Mouse (Mus musculus): ENCODE measurements at regions not wholly inside any gene's neighbourhood (a gene's known extent, or its start where the extent isn't known, plus 50 kb on each side); places are given as distances from the start of the nearest gene placed in this dataset.
"Not testable (repeated sequence)": the region's sequence is repeated elsewhere in the genome, so short reads cannot be mapped to it uniquely, and the experiment has no call there.

- Histone ChIP-seq H3K9me3 (replicated peaks; ENCODE audit: control insufficient read depth, low read length) (no peaks in the 10 kb centered on the region), H3K27me3 (ENCODE audit: control insufficient read depth, insufficient read depth, low read length) (no peaks in the 10 kb centered on the region), H3K9ac (replicated peaks; ENCODE audit: low read length) (no peak overlapping the region), H3K36me3 (replicated peaks; ENCODE audit: control insufficient read depth, insufficient read depth, low read depth, low read length) (no peaks in the 10 kb centered on the region), H3K4me1 (ENCODE audit: control insufficient read depth, insufficient read depth, low read length) (no peaks in the 10 kb centered on the region), H3K4me3 (ENCODE audit: low read depth, low read length) (no peak overlapping the region), H3K27ac (replicated peaks; ENCODE audit: low read depth, low read length) (no peak overlapping the region), H3K4me2 (ENCODE audit: low read depth, low read length) (no peak overlapping the region)
- DNase-seq (ENCODE audit: low spot score) (no peak), ATAC-seq (replicated peaks; ENCODE audit: insufficient number of reproducible peaks, low FRiP score, low TSS enrichment, low read depth) (no peak)
- 90% methylated on average over 6 of the region's 6 CpGs for WGBS
Measured at GRCm38 (mm10) chr16:31568316-31568715, 94.9 kb upstream of the Dlg1 start.

DNA sequence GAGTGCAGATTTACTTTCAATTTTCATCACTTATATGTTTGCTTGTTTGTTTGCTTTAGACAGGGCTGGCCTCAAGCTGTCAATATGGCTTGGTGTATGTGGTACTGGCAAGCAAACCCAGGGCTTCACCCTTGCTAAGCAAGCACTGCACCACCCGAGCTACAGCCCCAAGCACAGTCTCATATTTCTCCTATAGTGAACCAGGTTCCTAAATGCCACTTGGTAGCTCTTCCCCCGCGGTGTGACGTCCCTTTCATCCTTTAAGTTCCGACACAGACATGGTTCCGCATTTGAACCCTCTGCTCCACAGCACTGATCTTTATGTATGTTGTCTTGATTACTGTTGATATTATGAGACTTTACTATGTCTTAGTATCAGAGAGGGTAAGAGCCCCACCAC lies 93.4 kb upstream of the Dlg1 start:
- Histone ChIP-seq H3K4me3 (ENCODE audit: low read depth, low read length) (no peak overlapping the region), H3K4me2 (ENCODE audit: low read depth, low read length) (no peak overlapping the region), H3K36me3 (replicated peaks; ENCODE audit: control insufficient read depth, insufficient read depth, low read depth, low read length) (no peaks in the 10 kb centered on the region), H3K4me1 (ENCODE audit: control insufficient read depth, insufficient read depth, low read length) (no peaks in the 10 kb centered on the region), H3K27ac (replicated peaks; ENCODE audit: low read depth, low read length) (no peak overlapping the region), H3K27me3 (ENCODE audit: control insufficient read depth, insufficient read depth, low read length) (no peaks in the 10 kb centered on the region), H3K9me3 (replicated peaks; ENCODE audit: control insufficient read depth, low read length) (no peaks in the 10 kb centered on the region), H3K9ac (replicated peaks; ENCODE audit: low read length) (no peak overlapping the region)
- DNase-seq (ENCODE audit: low spot score): no peak
- ATAC-seq (replicated peaks; ENCODE audit: insufficient number of reproducible peaks, low FRiP score, low TSS enrichment, low read depth): no peak
- 71% methylated on average over 6 of the region's 6 CpGs for WGBS

DNA sequence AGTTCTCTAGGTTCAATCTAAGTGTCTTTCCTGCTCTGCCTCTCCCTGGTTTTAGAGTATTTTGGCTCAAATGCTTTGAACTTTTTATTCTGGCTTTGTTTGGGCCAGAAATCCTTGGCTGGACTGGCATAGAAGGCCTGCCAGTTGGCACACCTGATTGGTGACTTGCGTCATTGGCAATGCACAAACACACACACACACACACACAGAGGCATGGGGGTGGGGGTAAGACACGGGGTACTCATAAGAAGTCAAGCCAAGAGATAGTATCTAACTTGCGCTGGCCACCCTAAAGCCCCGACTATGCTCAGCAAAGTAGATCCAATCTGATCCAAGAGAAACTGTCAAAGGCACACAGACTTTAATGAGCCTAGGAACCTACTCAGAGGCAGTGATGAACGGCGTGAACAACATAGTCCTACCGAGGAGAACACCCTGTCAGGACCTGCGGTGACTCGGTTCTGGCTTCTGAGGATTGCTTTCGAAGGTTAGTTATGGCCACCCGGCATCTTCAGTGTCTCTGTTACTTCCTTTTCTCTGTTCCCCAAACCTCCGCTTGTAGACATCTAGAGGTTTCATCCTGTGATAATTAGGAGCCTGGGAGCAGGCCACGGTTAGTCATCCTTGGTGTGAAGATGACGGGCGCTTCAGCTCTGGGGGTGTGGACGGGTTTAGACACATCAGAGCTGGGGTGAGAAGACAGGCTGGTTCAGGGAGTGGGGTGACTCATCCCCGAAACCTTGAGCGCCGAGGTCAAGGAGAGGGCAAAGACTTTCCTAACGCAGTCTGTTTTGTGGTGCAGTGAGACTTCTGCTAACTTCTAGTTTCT lies 92.7 kb upstream of the Dlg1 start:
- H3K27ac ChIP-seq (replicated peaks; ENCODE audit: low read depth, low read length): no peak overlapping the region
- H3K4me2 ChIP-seq (ENCODE audit: low read depth, low read length): no peak overlapping the region
- DNase-seq (ENCODE audit: low spot score): no peak
- H3K9me3 ChIP-seq (replicated peaks; ENCODE audit: control insufficient read depth, low read length): no peaks in the 10 kb centered on the region
- no peaks in the 10 kb centered on the region for H3K36me3 ChIP-seq (replicated peaks; ENCODE audit: control insufficient read depth, insufficient read depth, low read depth, low read length)
- H3K27me3 ChIP-seq (ENCODE audit: control insufficient read depth, insufficient read depth, low read length): no peaks in the 10 kb centered on the region
- no peak overlapping the region for H3K9ac ChIP-seq (replicated peaks; ENCODE audit: low read length)
- no peak overlapping the region for H3K4me3 ChIP-seq (ENCODE audit: low read depth, low read length)
- H3K4me1 ChIP-seq (ENCODE audit: control insufficient read depth, insufficient read depth, low read length): no peaks in the 10 kb centered on the region
- ATAC-seq (replicated peaks; ENCODE audit: insufficient number of reproducible peaks, low FRiP score, low TSS enrichment, low read depth): no peak
- 90% methylated on average over 20 of the region's 20 CpGs for WGBS

GRCm38 (mm10) chr16:31573833-31574232 lies 89.4 kb upstream of the Dlg1 start:
- not testable (repeated sequence) for H3K36me3 ChIP-seq (replicated peaks; ENCODE audit: control insufficient read depth, insufficient read depth, low read depth, low read length); ATAC-seq (replicated peaks; ENCODE audit: insufficient number of reproducible peaks, low FRiP score, low TSS enrichment, low read depth); H3K9me3 ChIP-seq (replicated peaks; ENCODE audit: control insufficient read depth, low read length); H3K4me1 ChIP-seq (ENCODE audit: control insufficient read depth, insufficient read depth, low read length); H3K27ac ChIP-seq (replicated peaks; ENCODE audit: low read depth, low read length); H3K27me3 ChIP-seq (ENCODE audit: control insufficient read depth, insufficient read depth, low read length); H3K4me2 ChIP-seq (ENCODE audit: low read depth, low read length); H3K4me3 ChIP-seq (ENCODE audit: low read depth, low read length); DNase-seq (ENCODE audit: low spot score); H3K9ac ChIP-seq (replicated peaks; ENCODE audit: low read length)
- WGBS: 84% methylated on average over 7 of the region's 9 CpGs

- H3K4me3 ChIP-seq (ENCODE audit: low read depth, low read length); H3K9me3 ChIP-seq (replicated peaks; ENCODE audit: control insufficient read depth, low read length); H3K9ac ChIP-seq (replicated peaks; ENCODE audit: low read length); H3K27me3 ChIP-seq (ENCODE audit: control insufficient read depth, insufficient read depth, low read length); H3K4me2 ChIP-seq (ENCODE audit: low read depth, low read length); H3K27ac ChIP-seq (replicated peaks; ENCODE audit: low read depth, low read length); H3K36me3 ChIP-seq (replicated peaks; ENCODE audit: control insufficient read depth, insufficient read depth, low read depth, low read length); H3K4me1 ChIP-seq (ENCODE audit: control insufficient read depth, insufficient read depth, low read length); ATAC-seq (replicated peaks; ENCODE audit: insufficient number of reproducible peaks, low FRiP score, low TSS enrichment, low read depth): not testable (repeated sequence)
- DNase-seq (ENCODE audit: low spot score): peak; percentile 22
- WGBS: 40% methylated on average over 11 of the region's 11 CpGs
Measured at GRCm38 (mm10) chr16:31575646-31576045, 87.6 kb upstream of the Dlg1 start.

- Histone ChIP-seq H3K27ac (replicated peaks; ENCODE audit: low read depth, low read length) (no peak overlapping the region), H3K9ac (replicated peaks; ENCODE audit: low read length) (no peak overlapping the region), H3K27me3 (ENCODE audit: control insufficient read depth, insufficient read depth, low read length) (no peaks in the 10 kb centered on the region), H3K9me3 (replicated peaks; ENCODE audit: control insufficient read depth, low read length) (no peaks in the 10 kb centered on the region), H3K4me2 (ENCODE audit: low read depth, low read length) (no peak overlapping the region), H3K4me3 (ENCODE audit: low read depth, low read length) (no peak overlapping the region), H3K36me3 (replicated peaks; ENCODE audit: control insufficient read depth, insufficient read depth, low read depth, low read length) (no peaks in the 10 kb centered on the region), H3K4me1 (ENCODE audit: control insufficient read depth, insufficient read depth, low read length) (no peaks in the 10 kb centered on the region)
- 66% methylated on average over 8 of the region's 8 CpGs for WGBS
- ATAC-seq (replicated peaks; ENCODE audit: insufficient number of reproducible peaks, low FRiP score, low TSS enrichment, low read depth): no peak
- DNase-seq (ENCODE audit: low spot score): no peak
Measured at GRCm38 (mm10) chr16:31576422-31576821, 86.8 kb upstream of the Dlg1 start.

- WGBS: 70% methylated on average over 7 of the region's 7 CpGs
- DNase-seq (ENCODE audit: low spot score) (no peak), ATAC-seq (replicated peaks; ENCODE audit: insufficient number of reproducible peaks, low FRiP score, low TSS enrichment, low read depth) (no peak)
- Histone ChIP-seq H3K36me3 (replicated peaks; ENCODE audit: control insufficient read depth, insufficient read depth, low read depth, low read length) (no peaks in the 10 kb centered on the region), H3K4me3 (ENCODE audit: low read depth, low read length) (no peak overlapping the region), H3K27ac (replicated peaks; ENCODE audit: low read depth, low read length) (no peak overlapping the region), H3K9ac (replicated peaks; ENCODE audit: low read length) (no peak overlapping the region), H3K27me3 (ENCODE audit: control insufficient read depth, insufficient read depth, low read length) (no peaks in the 10 kb centered on the region), H3K4me1 (ENCODE audit: control insufficient read depth, insufficient read depth, low read length) (no peaks in the 10 kb centered on the region), H3K9me3 (replicated peaks; ENCODE audit: control insufficient read depth, low read length) (no peaks in the 10 kb centered on the region), H3K4me2 (ENCODE audit: low read depth, low read length) (no peak overlapping the region)
Measured at GRCm38 (mm10) chr16:31577347-31577746, 85.9 kb upstream of the Dlg1 start.

GRCm38 (mm10) chr16:31579318-31579717 lies 83.9 kb upstream of the Dlg1 start:
- H3K4me1 ChIP-seq (ENCODE audit: control insufficient read depth, insufficient read depth, low read length): no peaks in the 10 kb centered on the region
- no peak for ATAC-seq (replicated peaks; ENCODE audit: insufficient number of reproducible peaks, low FRiP score, low TSS enrichment, low read depth)
- 95% methylated on average over 3 of the region's 3 CpGs for WGBS
- no peak overlapping the region for H3K9ac ChIP-seq (replicated peaks; ENCODE audit: low read length)
- no peaks in the 10 kb centered on the region for H3K27me3 ChIP-seq (ENCODE audit: control insufficient read depth, insufficient read depth, low read length)
- H3K36me3 ChIP-seq (replicated peaks; ENCODE audit: control insufficient read depth, insufficient read depth, low read depth, low read length): no peaks in the 10 kb centered on the region
- DNase-seq (ENCODE audit: low spot score): no peak
- H3K9me3 ChIP-seq (replicated peaks; ENCODE audit: control insufficient read depth, low read length): no peaks in the 10 kb centered on the region
- no peak overlapping the region for H3K4me2 ChIP-seq (ENCODE audit: low read depth, low read length)
- no peak overlapping the region for H3K4me3 ChIP-seq (ENCODE audit: low read depth, low read length)
- H3K27ac ChIP-seq (replicated peaks; ENCODE audit: low read depth, low read length): no peak overlapping the region

Data from embryonic facial prominence, embryonic 11.5 days (tissue).